Mouse (Mus musculus): Measurements from ENCODE around the gene Flt3l. TPM values are rescaled to one million over a fixed set of nuclear protein-coding genes. Genes with fewer than 3 reads are reported as not detected.

Flt3l gene
- total RNA-seq, 2 experiments from 2014 or later: 1.3 to 3.6 TPM

DNA sequence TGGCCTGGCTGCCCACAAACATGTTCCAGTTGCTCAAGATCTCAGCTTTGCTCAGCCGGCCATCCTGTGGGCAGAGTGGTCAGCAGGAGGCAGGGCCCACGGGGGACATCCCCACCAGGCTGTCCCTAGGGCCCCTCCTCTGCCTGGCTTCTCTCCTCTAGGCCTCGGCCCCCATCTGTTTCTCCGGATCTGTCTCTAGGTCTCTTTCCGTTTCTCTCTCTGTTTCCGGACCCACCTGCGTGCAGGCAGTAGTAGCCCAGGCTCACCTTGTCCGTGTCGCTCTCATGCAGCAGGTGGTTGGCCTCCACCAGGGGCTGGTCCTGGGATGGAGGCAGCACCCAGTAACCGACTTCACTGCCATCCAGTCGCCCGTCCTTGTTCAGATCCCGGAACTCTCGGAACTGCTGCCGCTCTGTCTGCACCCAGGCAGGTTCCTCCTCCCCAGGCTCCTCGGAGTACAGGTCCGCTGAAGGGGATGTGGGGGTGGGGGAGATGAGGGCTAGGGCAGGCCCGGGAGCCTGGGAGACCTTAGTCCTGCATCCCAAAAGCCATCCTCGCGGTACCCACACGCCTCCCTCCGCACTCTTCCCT, 52.8 kb downstream of the Flt3l start:
- no peak for ATAC-seq (replicated peaks; ENCODE audit: low FRiP score, poor library complexity, severe bottlenecking)

DNA sequence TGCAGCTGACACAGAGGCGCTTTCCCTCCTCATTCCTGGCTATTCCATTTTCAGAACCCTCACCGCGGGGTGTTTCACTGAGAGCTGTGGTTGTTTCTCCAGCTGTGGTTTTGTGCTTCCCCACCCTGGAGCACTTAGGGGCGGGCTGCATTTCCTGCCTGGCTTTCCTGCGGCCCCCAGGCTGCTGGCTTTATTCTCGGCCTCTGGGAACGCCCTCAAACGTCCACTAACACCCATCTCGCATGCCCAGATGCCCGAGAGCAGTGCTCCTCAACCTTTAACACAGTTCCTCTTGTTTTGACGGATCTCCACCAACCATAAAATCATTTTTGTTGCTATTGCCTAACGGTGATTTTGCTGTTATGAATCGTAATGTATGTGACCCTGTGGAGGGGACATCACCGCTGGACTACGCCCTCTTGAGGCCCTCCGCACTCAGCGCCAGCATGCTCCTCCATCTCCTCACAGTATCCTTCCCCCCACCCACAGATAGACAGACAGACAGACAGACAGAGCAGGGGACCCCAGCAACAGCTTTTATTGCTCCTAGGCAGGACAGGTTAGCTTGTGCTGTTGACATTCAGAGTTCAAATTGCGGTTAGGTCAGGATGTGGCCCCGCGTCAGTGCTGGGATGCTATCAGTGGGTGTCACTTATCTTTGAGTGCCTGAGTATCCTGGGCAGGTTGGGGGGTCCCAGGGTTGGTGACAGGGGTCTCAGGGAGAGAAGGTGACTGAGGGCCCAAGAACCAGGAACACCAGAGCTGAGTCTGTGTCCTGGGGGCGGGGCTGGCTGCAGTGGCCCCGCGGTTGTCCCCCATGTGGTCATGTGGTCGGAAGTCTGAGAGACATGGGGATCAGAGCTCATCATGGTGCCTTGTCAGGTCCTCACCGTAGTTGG, 53.6 kb downstream of the Flt3l start:
- no peak for ATAC-seq (replicated peaks; ENCODE audit: low FRiP score, poor library complexity, severe bottlenecking)

DNA sequence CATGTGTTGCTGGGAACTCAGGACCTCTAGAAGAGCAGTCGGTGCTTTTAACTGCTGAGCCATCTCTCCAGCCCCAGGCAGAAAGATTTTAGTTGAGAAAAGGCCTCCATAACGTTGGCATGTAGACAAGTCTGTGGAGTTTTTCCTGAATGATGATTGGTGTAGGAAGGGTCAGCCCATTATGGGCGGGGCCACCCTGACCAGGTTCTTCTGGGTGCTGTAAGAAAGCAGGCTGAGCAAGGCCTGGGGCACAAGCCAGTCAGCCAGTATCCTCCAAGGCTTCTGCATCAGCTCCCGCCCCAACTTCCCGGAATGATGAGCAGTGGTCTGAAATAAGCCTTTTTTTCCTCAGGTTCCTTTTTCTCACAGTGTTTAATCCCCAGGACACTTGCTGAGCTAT, 55.2 kb downstream of the Flt3l start:
- no peak for ATAC-seq (replicated peaks; ENCODE audit: low FRiP score, poor library complexity, severe bottlenecking)

DNA sequence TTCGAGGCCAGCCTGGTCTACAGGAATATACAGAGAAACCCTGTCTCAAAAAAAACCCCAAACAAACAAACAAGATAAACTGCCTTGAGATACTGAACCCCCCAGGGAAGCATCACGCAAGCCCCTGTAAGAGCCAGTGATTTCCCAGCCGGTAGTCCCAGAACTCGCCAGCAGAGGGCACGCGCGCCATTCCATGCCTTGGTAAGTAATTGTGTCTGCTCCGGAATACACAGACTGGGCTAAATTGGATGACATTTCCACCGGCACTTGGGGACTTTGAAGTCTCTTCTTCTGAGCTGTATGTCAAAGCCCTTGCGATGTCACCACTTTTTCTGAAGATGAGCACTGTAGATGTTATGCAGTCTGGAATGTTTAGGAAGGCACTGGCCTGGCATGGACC, 56.4 kb downstream of the Flt3l start:
- peak; percentile 79 for ATAC-seq (replicated peaks; ENCODE audit: low FRiP score, poor library complexity, severe bottlenecking)

Other genes starting within 250 kb of the Flt3l start
Only the 30 nearest of the 33 such genes appear.
- gene Ap2a1, start 206.9 kb downstream of the Flt3l start, total RNA-seq (2015; ENCODE audit: low replicate concordance): 29.4 and 43.1 TPM in 2 replicates
- gene Ap2a1, start 206.9 kb downstream of the Flt3l start, total RNA-seq (2017; ENCODE audit: low replicate concordance): 27.5 and 36.0 TPM in 2 replicates
- gene Tsks, start 193.2 kb downstream of the Flt3l start, total RNA-seq (2015; ENCODE audit: low replicate concordance): not detected in 2 replicates
- gene Tsks, start 193.2 kb downstream of the Flt3l start, total RNA-seq (2017; ENCODE audit: low replicate concordance): not detected in 2 replicates
- 0.19 and 1.5 TPM in 2 replicates for gene Cpt1c, start 161.6 kb downstream of the Flt3l start, total RNA-seq (2015; ENCODE audit: low replicate concordance)
- 0.28 and 0.51 TPM in 2 replicates for gene Cpt1c, start 161.6 kb downstream of the Flt3l start, total RNA-seq (2017; ENCODE audit: low replicate concordance)
- gene Prmt1, start 149.9 kb downstream of the Flt3l start, total RNA-seq (2015; ENCODE audit: low replicate concordance): 21.7 and 73.4 TPM in 2 replicates
- gene Prmt1, start 149.9 kb downstream of the Flt3l start, total RNA-seq (2017; ENCODE audit: low replicate concordance): 9.2 and 30.6 TPM in 2 replicates
- 15.5 and 24.2 TPM in 2 replicates for gene Irf3, start 138.8 kb downstream of the Flt3l start, total RNA-seq (2015; ENCODE audit: low replicate concordance)
- gene Irf3, start 138.8 kb downstream of the Flt3l start, total RNA-seq (2017; ENCODE audit: low replicate concordance): 17.0 and 34.1 TPM in 2 replicates
- gene Bcl2l12, start 137.7 kb downstream of the Flt3l start, total RNA-seq (2015; ENCODE audit: low replicate concordance): 2.9 and 9.6 TPM in 2 replicates
- gene Bcl2l12, start 137.7 kb downstream of the Flt3l start, total RNA-seq (2017; ENCODE audit: low replicate concordance): 1.3 and 2.5 TPM in 2 replicates
- 7.9 and 10.7 TPM in 2 replicates for gene Scaf1, start 120.1 kb downstream of the Flt3l start, total RNA-seq (2015; ENCODE audit: low replicate concordance)
- gene Scaf1, start 120.1 kb downstream of the Flt3l start, total RNA-seq (2017; ENCODE audit: low replicate concordance): 9.8 and 10.0 TPM in 2 replicates
- 7.5 and 10.8 TPM in 2 replicates for gene Rras, start 118.5 kb downstream of the Flt3l start, total RNA-seq (2015; ENCODE audit: low replicate concordance)
- gene Rras, start 118.5 kb downstream of the Flt3l start, total RNA-seq (2017; ENCODE audit: low replicate concordance): 0.60 TPM in 1 of 2 replicates, not detected in the other
- gene Prr12, start 83.6 kb downstream of the Flt3l start, total RNA-seq (2015; ENCODE audit: low replicate concordance): 3.3 and 6.1 TPM in 2 replicates
- 0.60 and 0.70 TPM in 2 replicates for gene Prr12, start 83.6 kb downstream of the Flt3l start, total RNA-seq (2017; ENCODE audit: low replicate concordance)
- 10.4 and 20.7 TPM in 2 replicates for gene Nosip, start 74.0 kb downstream of the Flt3l start, total RNA-seq (2015; ENCODE audit: low replicate concordance)
- 15.5 and 22.2 TPM in 2 replicates for gene Nosip, start 74.0 kb downstream of the Flt3l start, total RNA-seq (2017; ENCODE audit: low replicate concordance)
- 1.3 and 5.2 TPM in 2 replicates for gene Prrg2, start 73.8 kb downstream of the Flt3l start, total RNA-seq (2015; ENCODE audit: low replicate concordance)
- gene Prrg2, start 73.8 kb downstream of the Flt3l start, total RNA-seq (2017; ENCODE audit: low replicate concordance): 0.34 and 7.0 TPM in 2 replicates
- 1.3 and 2.5 TPM in 2 replicates for gene Rcn3, start 44.2 kb downstream of the Flt3l start, total RNA-seq (2015; ENCODE audit: low replicate concordance)
- gene Rcn3, start 44.2 kb downstream of the Flt3l start, total RNA-seq (2017; ENCODE audit: low replicate concordance): 6.7 and 7.5 TPM in 2 replicates
- 2.5 and 7.3 TPM in 2 replicates for gene Fcgrt, start 32.6 kb downstream of the Flt3l start, total RNA-seq (2015; ENCODE audit: low replicate concordance)
- 10.3 and 11.4 TPM in 2 replicates for gene Fcgrt, start 32.6 kb downstream of the Flt3l start, total RNA-seq (2017; ENCODE audit: low replicate concordance)
- 604 and 677 TPM in 2 replicates for gene Rps11, start 12.0 kb downstream of the Flt3l start, total RNA-seq (2015; ENCODE audit: low replicate concordance)
- gene Rps11, start 12.0 kb downstream of the Flt3l start, total RNA-seq (2017; ENCODE audit: low replicate concordance): 233 and 238 TPM in 2 replicates
- gene Rpl13a, start 7.7 kb downstream of the Flt3l start, total RNA-seq (2015; ENCODE audit: low replicate concordance): 517 and 725 TPM in 2 replicates
- 475 and 688 TPM in 2 replicates for gene Rpl13a, start 7.7 kb downstream of the Flt3l start, total RNA-seq (2017; ENCODE audit: low replicate concordance)
- not detected in 2 replicates for gene Gm45713, start 201 bp downstream of the Flt3l start, total RNA-seq (2015; ENCODE audit: low replicate concordance)
- not detected in 2 replicates for gene Gm45713, start 201 bp downstream of the Flt3l start, total RNA-seq (2017; ENCODE audit: low replicate concordance)
- gene Pih1d1, start 17.9 kb upstream of the Flt3l start, total RNA-seq (2015; ENCODE audit: low replicate concordance): 33.4 and 59.6 TPM in 2 replicates
- gene Pih1d1, start 17.9 kb upstream of the Flt3l start, total RNA-seq (2017; ENCODE audit: low replicate concordance): 2.7 and 15.8 TPM in 2 replicates
- 10.2 and 12.7 TPM in 2 replicates for gene Aldh16a1, start 18.2 kb upstream of the Flt3l start, total RNA-seq (2015; ENCODE audit: low replicate concordance)
- 6.3 and 10.3 TPM in 2 replicates for gene Aldh16a1, start 18.2 kb upstream of the Flt3l start, total RNA-seq (2017; ENCODE audit: low replicate concordance)
- gene Slc17a7, start 27.5 kb upstream of the Flt3l start, total RNA-seq (2015; ENCODE audit: low replicate concordance): not detected in 2 replicates
- 0.28 TPM in 1 of 2 replicates, not detected in the other for gene Slc17a7, start 27.5 kb upstream of the Flt3l start, total RNA-seq (2017; ENCODE audit: low replicate concordance)
- gene Gfy, start 43.1 kb upstream of the Flt3l start, total RNA-seq (2015; ENCODE audit: low replicate concordance): not detected in 2 replicates
- gene Gfy, start 43.1 kb upstream of the Flt3l start, total RNA-seq (2017; ENCODE audit: low replicate concordance): not detected in 2 replicates
- not detected in 2 replicates for gene Pth2, start 44.6 kb upstream of the Flt3l start, total RNA-seq (2015; ENCODE audit: low replicate concordance)
- gene Pth2, start 44.6 kb upstream of the Flt3l start, total RNA-seq (2017; ENCODE audit: low replicate concordance): not detected in 2 replicates
- not detected in 2 replicates for gene Ccdc155, start 68.5 kb upstream of the Flt3l start, total RNA-seq (2015; ENCODE audit: low replicate concordance)
- gene Ccdc155, start 68.5 kb upstream of the Flt3l start, total RNA-seq (2017; ENCODE audit: low replicate concordance): not detected in 2 replicates
- gene Dkkl1, start 75.7 kb upstream of the Flt3l start, total RNA-seq (2015; ENCODE audit: low replicate concordance): 6.3 and 20.8 TPM in 2 replicates
- gene Dkkl1, start 75.7 kb upstream of the Flt3l start, total RNA-seq (2017; ENCODE audit: low replicate concordance): 0.56 TPM in 1 of 2 replicates, not detected in the other
- gene Tead2, start 79.3 kb upstream of the Flt3l start, total RNA-seq (2015; ENCODE audit: low replicate concordance): not detected in 2 replicates
- 0.42 and 0.51 TPM in 2 replicates for gene Tead2, start 79.3 kb upstream of the Flt3l start, total RNA-seq (2017; ENCODE audit: low replicate concordance)
- 38.9 and 50.1 TPM in 2 replicates for gene Cd37, start 102.7 kb upstream of the Flt3l start, total RNA-seq (2015; ENCODE audit: low replicate concordance)
- 18.7 and 20.7 TPM in 2 replicates for gene Cd37, start 102.7 kb upstream of the Flt3l start, total RNA-seq (2017; ENCODE audit: low replicate concordance)
- gene Slc6a16, start 104.7 kb upstream of the Flt3l start, total RNA-seq (2015; ENCODE audit: low replicate concordance): not detected in 2 replicates
- gene Slc6a16, start 104.7 kb upstream of the Flt3l start, total RNA-seq (2017; ENCODE audit: low replicate concordance): not detected in 2 replicates
- gene Slc6a21, start 141.1 kb upstream of the Flt3l start, total RNA-seq (2015; ENCODE audit: low replicate concordance): not detected in 2 replicates
- not detected in 2 replicates for gene Slc6a21, start 141.1 kb upstream of the Flt3l start, total RNA-seq (2017; ENCODE audit: low replicate concordance)
- gene Trpm4, start 197.3 kb upstream of the Flt3l start, total RNA-seq (2015; ENCODE audit: low replicate concordance): 0.42 TPM in 1 of 2 replicates, not detected in the other
- gene Trpm4, start 197.3 kb upstream of the Flt3l start, total RNA-seq (2017; ENCODE audit: low replicate concordance): not detected in 2 replicates
- gene Hrc, start 198.9 kb upstream of the Flt3l start, total RNA-seq (2015; ENCODE audit: low replicate concordance): not detected in 2 replicates
- not detected in 2 replicates for gene Hrc, start 198.9 kb upstream of the Flt3l start, total RNA-seq (2017; ENCODE audit: low replicate concordance)
- 1.9 TPM in 1 of 2 replicates, not detected in the other for gene Ppfia3, start 230.6 kb upstream of the Flt3l start, total RNA-seq (2015; ENCODE audit: low replicate concordance)
- gene Ppfia3, start 230.6 kb upstream of the Flt3l start, total RNA-seq (2017; ENCODE audit: low replicate concordance): 0.26 TPM in 1 of 2 replicates, not detected in the other